Mouse (Mus musculus) limb, embryonic 14.5 days (tissue): ENCODE data around the gene Epb41l1. TPM values are rescaled to one million over a fixed set of nuclear protein-coding genes. Genes with fewer than 3 reads are reported as not detected.

Experiments used
- ATAC-seq: fragments of 200-750 bp; cut with Nextera tagmentation; 2 replicates; pipeline ENCODE4 v1.8.0; 2017; ENCODE audit warnings: low read depth, moderate number of reproducible peaks, moderate TSS enrichment; ENCODE audit not compliant: low FRiP score
- DNase-seq: peaks from one replicate; pipeline ENCODE4 v3.0.0-alpha.2; 2015; ENCODE audit warnings: low spot score
- H3K27ac ChIP-seq: fragments of 300-500 bp; sonication (generic); replicated peaks from 2 replicates; pipeline ENCODE4 v1.5.1; 2014; ENCODE audit warnings: low read depth, mild to moderate bottlenecking, low read length, moderate library complexity, mixed read lengths
- H3K27me3 ChIP-seq: fragments of 300-500 bp; sonication (generic); 2 replicates; pipeline ENCODE4 v1.6.1; 2014; ENCODE audit warnings: low read length, mixed read lengths; ENCODE audit not compliant: control insufficient read depth, insufficient read depth
- H3K36me3 ChIP-seq: fragments of 300-500 bp; sonication (generic); 2 replicates; pipeline ENCODE4 v1.6.1; 2014; ENCODE audit warnings: mild to moderate bottlenecking, low read length, moderate library complexity, mixed read lengths; ENCODE audit not compliant: control insufficient read depth, insufficient read depth
- H3K4me1 ChIP-seq: fragments of 300-500 bp; sonication (generic); 2 replicates; pipeline ENCODE4 v1.6.1; 2014; ENCODE audit warnings: antibody characterized with exemption, low read length, mixed read lengths; ENCODE audit not compliant: control insufficient read depth, insufficient read depth
- H3K4me2 ChIP-seq: fragments of 300-500 bp; sonication (generic); replicated peaks from 2 replicates; pipeline ENCODE4 v1.6.1; 2014; ENCODE audit warnings: low read depth, mild to moderate bottlenecking, low read length, moderate library complexity; ENCODE audit not compliant: severe bottlenecking
- H3K4me3 ChIP-seq: fragments of 300-500 bp; sonication (generic); replicated peaks from 2 replicates; pipeline ENCODE4 v1.5.1; 2014; ENCODE audit warnings: low read length
- H3K9ac ChIP-seq: fragments of 300-500 bp; sonication (generic); 2 replicates; pipeline ENCODE4 v1.6.1; 2014; ENCODE audit warnings: mild to moderate bottlenecking, low read depth, low read length, moderate library complexity; ENCODE audit not compliant: severe bottlenecking
- H3K9me3 ChIP-seq: fragments of 300-500 bp; sonication (generic); 2 replicates; pipeline ENCODE4 v1.6.1; 2016; ENCODE audit warnings: low read length; ENCODE audit not compliant: control insufficient read depth
- POLR2A ChIP-seq: fragments of 200-500 bp; IDR thresholded peaks from 2 replicates; pipeline ENCODE4 v1.8.0; 2012; ENCODE audit warnings: inconsistent platforms, mild to moderate bottlenecking, moderate library complexity, borderline replicate concordance; ENCODE audit not compliant: insufficient read depth, insufficient read length; ENCODE audit errors: extremely low read depth
- WGBS: fragments of 180-500 bp; shearing (Covaris S2); extraction: QIAGEN DNeasy Blood & Tissue Kit; methylation state at CpG from one replicate; pipeline ENCODE4 v1.1.7; 2014; 5-methylcytosine and 5-hydroxymethylcytosine counted together
- polyA plus RNA-seq, 2 experiments: library from polyadenylated mRNA; depleted of rRNA in 1 of 2; stranded (reverse) in 1 of 2; unstranded in 1 of 2; fragments of >200 nt; fragmentation: Nextera tagmentation in 1 of 2; extraction: Ambion mirVana in 1 of 2; gene quantifications; 2 replicates each; pipeline versions ENCODE4 v1.2.1 to v1.2.3; 2012 to 2014

Gene Epb41l1
- polyA plus RNA-seq, 2 experiments, result 5.0 to 37.0 TPM

GRCm38 (mm10) chr2:156497915-156498314, 77.2 kb downstream of the Epb41l1 start:
- TF ChIP-seq POLR2A, result no peak
- H3K9ac ChIP-seq, result no peak overlapping the region
- ATAC-seq, result no peak
- H3K36me3 ChIP-seq, result peaks cover 64% of the 10 kb centered on the region
- no peaks in the 10 kb centered on the region for H3K9me3 ChIP-seq
- DNase-seq, result peak; percentile 40
- H3K27me3 ChIP-seq, result no peaks in the 10 kb centered on the region
- no peak overlapping the region for H3K27ac ChIP-seq
- no peak overlapping the region for H3K4me3 ChIP-seq
- H3K4me1 ChIP-seq, result no peaks in the 10 kb centered on the region
- 55% methylated on average over 5 of the region's 5 CpGs for WGBS
- H3K4me2 ChIP-seq, result no peak overlapping the region

- TF ChIP-seq POLR2A, result no peak
- Histone ChIP-seq H3K27me3 (no peaks in the 10 kb centered on the region), H3K36me3 (peaks cover 63% of the 10 kb centered on the region), H3K4me1 (no peaks in the 10 kb centered on the region), H3K9ac (no peak overlapping the region), H3K9me3 (no peaks in the 10 kb centered on the region), H3K27ac (no peak overlapping the region), H3K4me2 (no peak overlapping the region), H3K4me3 (no peak overlapping the region)
- 72% methylated on average over 1 of the region's 1 CpGs for WGBS
- no peak for DNase-seq
- no peak for ATAC-seq
Observed at GRCm38 (mm10) chr2:156501025-156501424, 80.3 kb downstream of the Epb41l1 start.

GRCm38 (mm10) chr2:156505533-156505932, 84.8 kb downstream of the Epb41l1 start:
- H3K9ac ChIP-seq, result no peak overlapping the region
- no peak for DNase-seq
- peaks cover 73% of the 10 kb centered on the region for H3K36me3 ChIP-seq
- ATAC-seq, result no peak
- H3K9me3 ChIP-seq, result no peaks in the 10 kb centered on the region
- WGBS, result 88% methylated on average over 13 of the region's 13 CpGs
- H3K4me2 ChIP-seq, result no peak overlapping the region
- H3K27ac ChIP-seq, result no peak overlapping the region
- no peak overlapping the region for H3K4me3 ChIP-seq
- H3K27me3 ChIP-seq, result no peaks in the 10 kb centered on the region
- H3K4me1 ChIP-seq, result no peaks in the 10 kb centered on the region
- no peak for TF ChIP-seq POLR2A

DNA sequence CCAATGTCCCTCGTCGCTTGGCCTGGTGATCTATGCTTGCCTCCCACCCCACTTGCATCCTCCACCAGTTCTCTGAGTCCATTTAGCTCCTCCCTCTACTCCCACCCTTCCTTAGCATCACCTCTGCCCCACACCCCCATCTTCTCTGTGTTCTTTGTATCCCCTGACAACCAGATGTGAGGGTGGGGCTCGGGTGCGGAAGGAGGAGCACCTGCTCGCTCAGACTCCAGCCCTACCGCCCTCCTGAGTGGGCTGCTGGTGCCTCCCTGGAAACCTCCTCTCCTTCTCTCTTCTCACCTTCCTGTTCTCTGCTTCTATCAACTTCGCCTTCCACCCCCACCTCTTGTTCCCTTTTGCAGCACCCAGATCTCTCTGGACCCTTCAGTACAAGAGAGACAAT, 91.3 kb downstream of the Epb41l1 start:
- DNase-seq, result no peak
- no peak for ATAC-seq
- H3K4me1 ChIP-seq, result no peaks in the 10 kb centered on the region
- no peak overlapping the region for H3K27ac ChIP-seq
- TF ChIP-seq POLR2A, result no peak
- no peaks in the 10 kb centered on the region for H3K9me3 ChIP-seq
- H3K9ac ChIP-seq, result no peak overlapping the region
- H3K4me2 ChIP-seq, result no peak overlapping the region
- no peaks in the 10 kb centered on the region for H3K27me3 ChIP-seq
- no peak overlapping the region for H3K4me3 ChIP-seq
- peaks cover 67% of the 10 kb centered on the region for H3K36me3 ChIP-seq
- WGBS, result 92% methylated on average over 7 of the region's 7 CpGs

GRCm38 (mm10) chr2:156512561-156512960, 91.9 kb downstream of the Epb41l1 start:
- no peak for ATAC-seq
- TF ChIP-seq POLR2A, result no peak
- H3K9me3 ChIP-seq, result no peaks in the 10 kb centered on the region
- H3K4me2 ChIP-seq, result no peak overlapping the region
- H3K27ac ChIP-seq, result no peak overlapping the region
- H3K27me3 ChIP-seq, result no peaks in the 10 kb centered on the region
- DNase-seq, result no peak
- no peak overlapping the region for H3K4me3 ChIP-seq
- peaks cover 64% of the 10 kb centered on the region for H3K36me3 ChIP-seq
- 69% methylated on average over 5 of the region's 6 CpGs for WGBS
- no peaks in the 10 kb centered on the region for H3K4me1 ChIP-seq
- no peak overlapping the region for H3K9ac ChIP-seq

DNA sequence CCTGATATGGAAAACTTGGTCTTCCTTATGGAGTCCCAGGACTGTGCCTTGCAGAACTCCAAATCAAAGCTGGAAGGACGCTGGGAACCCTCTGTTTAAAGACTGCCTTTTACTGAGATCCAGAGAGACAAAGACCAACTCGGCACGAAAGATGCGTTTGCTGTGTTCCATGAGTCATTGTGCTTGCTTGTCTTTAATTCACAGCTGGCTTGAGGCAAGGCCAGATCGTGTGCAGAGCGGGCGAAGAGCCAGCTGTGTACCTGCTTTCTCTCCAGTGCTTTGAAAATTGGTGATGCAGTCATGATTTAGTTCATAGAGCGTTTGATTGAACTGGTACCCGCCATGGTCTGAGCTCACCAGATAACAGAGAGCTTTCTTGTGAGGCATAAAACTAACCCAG, 94.4 kb downstream of the Epb41l1 start:
- Histone ChIP-seq H3K4me3 (no peak overlapping the region), H3K4me2 (no peak overlapping the region), H3K27me3 (no peaks in the 10 kb centered on the region), H3K4me1 (no peaks in the 10 kb centered on the region), H3K36me3 (peaks cover 43% of the 10 kb centered on the region), H3K27ac (no peak overlapping the region), H3K9me3 (no peaks in the 10 kb centered on the region), H3K9ac (no peak overlapping the region)
- whole genome bisulfite sequencing, result 84% methylated on average over 9 of the region's 9 CpGs
- TF ChIP-seq POLR2A, result no peak
- no peak for DNase-seq
- no peak for ATAC-seq
